Mouse (Mus musculus) G1E-ER4 (cell line): ENCODE data around the gene Prkd1. TPM values are rescaled to one million over a fixed set of nuclear protein-coding genes. Genes with fewer than 3 reads are reported as not detected.

Experiments
- GATA1 ChIP-seq: IDR thresholded peaks from one replicate; pipeline ENCODE4 v1.8.0; 2012; ENCODE audit warnings: low read length, inconsistent platforms
- polyA plus RNA-seq: library from polyadenylated mRNA; stranded (reverse); fragments of >175 nt; gene quantifications from 2 replicates; pipeline ENCODE4 v1.2.3, GENCODE M21; 2012

Gene Prkd1
- not detected in 2 replicates for polyA plus RNA-seq

DNA sequence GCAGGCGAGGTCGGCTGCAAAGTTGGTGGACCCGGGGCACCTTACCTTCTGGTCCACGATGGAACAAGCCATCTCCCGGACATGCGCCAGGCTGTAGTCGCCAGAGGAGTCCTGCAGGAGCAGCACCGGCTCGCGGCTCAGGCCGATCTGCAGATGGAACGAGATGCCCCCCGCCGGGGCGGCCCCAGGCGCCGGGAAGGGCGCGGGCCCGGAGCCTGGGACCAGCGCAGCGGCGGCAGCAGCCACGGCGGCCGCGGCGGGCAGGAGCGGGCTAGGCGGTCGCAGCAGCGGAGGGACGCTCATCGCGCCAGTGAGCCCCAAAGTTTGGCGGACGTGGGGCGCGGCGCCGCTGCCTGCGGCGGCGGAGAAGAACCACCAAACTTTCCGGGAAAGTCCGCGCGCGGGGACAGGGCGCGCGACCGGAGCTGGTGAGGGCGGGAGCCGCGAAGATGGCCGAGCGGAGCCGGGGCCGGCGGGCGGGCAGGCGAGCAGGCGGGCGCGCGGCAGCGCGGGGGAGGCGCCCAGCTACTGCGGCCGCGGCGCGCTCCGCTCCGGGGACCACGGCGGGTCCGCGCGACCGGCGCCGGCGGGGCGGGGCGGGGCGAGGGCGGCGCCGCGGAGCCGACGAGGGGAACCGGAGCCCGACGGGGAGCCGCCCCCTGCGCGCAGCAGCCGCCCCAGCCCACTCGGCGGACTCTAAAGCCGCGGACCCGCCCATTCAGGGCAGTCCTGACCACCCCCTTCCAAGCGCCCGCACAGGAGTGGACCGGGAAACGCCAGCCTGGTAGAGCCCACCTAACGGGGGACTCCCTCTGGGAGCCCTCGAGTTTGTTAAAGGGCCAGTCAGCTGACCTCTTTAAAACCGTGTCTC, at the start of gene Prkd1:
Gene Prkd1 (minus strand): TSS at position 428 of the 871 bp plus-strand sequence.
- TF ChIP-seq GATA1, result no peak

GRCm38 (mm10) chr12:50697492-50697891, 48.6 kb upstream of the Prkd1 start:
- no peak for TF ChIP-seq GATA1

DNA sequence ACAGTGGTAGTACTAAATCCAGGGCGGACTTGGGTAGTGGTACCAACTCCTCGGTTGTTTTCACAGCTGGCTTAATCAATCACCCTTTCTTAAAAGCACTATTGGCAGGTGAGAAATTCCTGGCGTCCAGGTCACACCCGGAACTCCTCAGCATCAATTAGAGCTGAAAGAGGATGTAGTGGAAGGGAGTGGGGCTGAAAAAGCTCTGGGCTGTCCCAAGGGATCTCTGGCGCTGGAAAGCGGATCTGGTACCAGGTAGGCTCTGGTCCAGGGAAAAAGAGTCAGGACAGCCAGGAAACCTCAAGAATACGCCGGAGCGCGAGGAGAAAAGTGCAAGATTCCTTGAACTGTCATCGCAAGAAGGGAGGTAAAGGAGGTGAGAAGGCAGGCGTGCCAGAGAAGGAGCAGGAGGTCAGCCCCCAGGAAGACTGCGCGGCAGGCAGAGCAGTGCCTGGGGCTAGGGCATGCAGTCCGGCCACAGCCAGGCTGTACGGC, 675 bp downstream of the Prkd1 start:
- TF ChIP-seq GATA1, result no peak

DNA sequence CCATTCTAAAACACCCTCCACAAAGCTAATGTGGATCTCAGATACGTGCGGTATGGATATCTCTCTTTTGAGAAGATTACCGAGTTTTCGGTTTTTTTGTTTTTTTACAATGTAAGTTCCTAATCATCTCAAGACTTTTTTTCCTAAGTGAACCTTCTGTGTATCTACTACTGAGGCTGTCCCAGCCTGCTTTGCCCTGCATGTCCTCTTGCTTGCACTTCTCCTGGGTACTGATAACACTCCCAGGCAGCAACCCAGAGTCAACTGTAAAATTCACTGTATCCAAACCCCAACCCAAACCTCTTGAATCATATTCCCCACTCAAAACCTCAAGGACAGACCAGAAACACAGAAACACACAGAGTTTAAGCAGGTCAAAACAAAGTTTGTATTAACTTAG, 2.0 kb downstream of the Prkd1 start:
- no peak for TF ChIP-seq GATA1

DNA sequence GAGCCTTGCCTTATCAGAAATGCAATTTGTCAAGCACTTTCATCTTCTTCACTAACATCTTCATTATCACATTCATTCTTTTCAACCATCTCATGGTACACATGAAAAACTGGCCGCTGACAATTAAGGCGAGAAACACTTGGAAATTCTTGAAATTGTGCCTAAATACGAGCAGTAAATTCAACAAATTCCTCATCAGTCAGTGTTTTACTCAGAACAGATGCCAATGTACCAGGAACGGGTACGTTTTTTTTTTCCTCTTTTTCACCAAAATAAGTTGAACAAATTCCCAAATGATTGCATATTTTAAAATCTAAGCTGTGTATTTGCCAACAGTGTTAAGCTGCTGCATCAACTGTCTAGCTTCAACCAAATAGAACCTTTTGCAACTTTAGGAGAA, 6.2 kb downstream of the Prkd1 start:
- TF ChIP-seq GATA1, result no peak

DNA sequence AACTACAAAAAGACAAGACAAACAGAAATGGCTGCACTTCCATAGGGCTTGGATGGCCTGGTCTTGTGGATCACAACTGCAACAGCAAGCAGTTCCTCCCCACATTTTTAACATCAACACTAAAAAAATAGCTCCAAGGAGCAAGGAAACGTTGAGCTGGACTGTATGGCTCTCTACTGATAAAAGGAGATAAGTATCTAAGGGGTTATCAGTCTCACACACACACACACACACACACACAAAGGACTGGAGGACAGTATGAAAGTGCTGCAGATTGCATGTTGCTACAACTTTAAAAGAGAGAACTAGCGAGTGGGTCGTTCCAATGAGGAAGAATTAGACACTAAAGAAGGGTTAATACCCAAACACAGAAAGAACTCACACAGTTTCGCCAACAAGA, 8.7 kb downstream of the Prkd1 start:
- no peak for TF ChIP-seq GATA1

DNA sequence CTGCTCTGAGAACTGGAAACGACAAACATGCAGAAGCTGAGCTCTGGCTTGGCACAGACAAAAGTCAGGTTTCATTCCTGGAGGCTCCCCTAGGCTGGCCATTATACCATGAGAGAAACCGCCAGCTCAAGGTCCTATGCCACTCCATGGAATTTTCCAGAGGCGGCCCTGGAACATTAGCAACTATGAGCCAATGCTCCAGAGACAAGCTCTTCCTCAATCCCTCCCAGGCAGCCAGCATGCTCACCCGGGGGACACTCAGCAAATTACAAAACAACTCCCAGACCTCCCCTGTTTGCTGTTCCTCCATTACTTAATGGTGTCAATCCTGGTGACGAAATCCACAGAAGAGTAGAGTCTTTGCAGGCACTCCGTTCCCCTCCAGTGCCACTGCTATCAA, 14.5 kb downstream of the Prkd1 start:
- no peak for TF ChIP-seq GATA1

- no peak for TF ChIP-seq GATA1
Observed at GRCm38 (mm10) chr12:50624175-50624574, 24.7 kb downstream of the Prkd1 start.

DNA sequence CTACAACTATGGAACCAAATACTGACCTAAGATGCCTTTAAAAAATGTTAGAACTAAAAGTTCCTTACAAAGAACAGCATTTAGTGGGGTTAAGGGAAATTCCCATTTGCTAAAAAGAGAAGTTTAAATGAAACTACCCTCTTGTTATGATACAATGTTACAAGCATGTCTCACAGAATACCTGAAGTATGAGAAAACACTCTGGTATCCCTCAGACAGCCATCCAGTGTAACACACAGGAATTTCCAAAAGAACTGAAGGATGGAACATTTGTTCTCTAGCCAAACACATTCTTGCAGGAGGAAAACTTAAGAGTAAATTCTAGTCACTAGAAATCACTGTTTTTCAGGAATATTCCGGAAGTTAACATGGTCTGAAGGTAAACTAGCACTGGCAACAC, 33.0 kb downstream of the Prkd1 start:
- TF ChIP-seq GATA1, result no peak

GRCm38 (mm10) chr12:50614341-50614740, 34.6 kb downstream of the Prkd1 start:
- TF ChIP-seq GATA1, result no peak

DNA sequence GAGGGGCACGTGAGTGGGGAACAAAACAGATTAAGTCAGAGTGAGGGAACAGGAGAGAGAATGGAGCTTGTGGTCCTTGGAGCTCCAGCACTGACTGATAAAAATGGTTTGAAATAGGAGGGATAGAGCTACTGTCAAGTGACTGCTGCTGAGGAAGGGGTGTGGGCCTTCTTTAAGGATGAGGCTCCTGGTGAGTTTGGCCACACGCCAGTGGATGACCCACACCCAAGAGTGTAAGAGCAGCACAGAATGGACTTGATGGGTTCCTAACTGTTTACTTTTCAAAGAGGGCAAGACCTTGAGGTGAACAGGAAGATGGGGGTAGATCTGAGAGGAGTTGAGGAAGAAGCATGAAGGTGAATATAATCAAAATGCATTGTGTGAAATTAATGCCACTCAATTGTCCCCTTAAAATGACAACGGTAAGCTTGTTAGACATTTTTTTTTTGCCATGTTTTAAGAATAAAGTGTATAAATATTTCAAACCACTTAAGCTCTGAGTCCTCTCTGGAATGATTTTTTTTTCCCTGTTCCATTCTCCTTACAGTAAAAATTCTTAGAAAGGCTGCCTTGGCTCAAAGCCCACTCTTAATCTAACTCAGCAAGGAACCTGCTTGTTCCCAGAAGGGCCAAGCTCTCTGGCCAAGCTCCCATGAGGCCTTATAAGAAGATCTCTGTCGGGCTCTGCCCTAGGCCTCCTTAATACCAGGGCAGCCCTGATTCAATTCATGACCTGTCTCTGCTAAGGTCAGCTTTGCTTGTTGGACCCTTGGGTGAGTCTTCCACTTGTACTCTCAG, 42.0 kb downstream of the Prkd1 start:
- TF ChIP-seq GATA1, result no peak

DNA sequence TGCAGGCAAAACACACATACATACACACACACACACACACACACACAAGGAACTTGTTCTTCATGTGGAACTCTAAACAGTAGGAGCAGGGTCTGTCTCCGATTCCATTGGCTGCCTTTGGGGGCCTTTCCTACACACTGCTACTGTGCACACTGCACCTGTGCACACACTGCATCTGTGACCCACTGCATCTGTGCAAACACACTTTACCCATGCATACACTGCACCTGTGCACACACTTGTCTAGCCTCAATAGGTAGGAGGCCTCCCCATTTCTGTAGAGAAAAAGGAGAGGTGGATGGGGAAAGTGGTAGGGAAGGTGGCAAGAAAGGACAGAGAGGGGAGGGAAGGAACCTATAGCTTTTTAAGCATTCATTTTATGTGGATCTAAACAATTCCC, 49.5 kb downstream of the Prkd1 start:
- TF ChIP-seq GATA1, result no peak

DNA sequence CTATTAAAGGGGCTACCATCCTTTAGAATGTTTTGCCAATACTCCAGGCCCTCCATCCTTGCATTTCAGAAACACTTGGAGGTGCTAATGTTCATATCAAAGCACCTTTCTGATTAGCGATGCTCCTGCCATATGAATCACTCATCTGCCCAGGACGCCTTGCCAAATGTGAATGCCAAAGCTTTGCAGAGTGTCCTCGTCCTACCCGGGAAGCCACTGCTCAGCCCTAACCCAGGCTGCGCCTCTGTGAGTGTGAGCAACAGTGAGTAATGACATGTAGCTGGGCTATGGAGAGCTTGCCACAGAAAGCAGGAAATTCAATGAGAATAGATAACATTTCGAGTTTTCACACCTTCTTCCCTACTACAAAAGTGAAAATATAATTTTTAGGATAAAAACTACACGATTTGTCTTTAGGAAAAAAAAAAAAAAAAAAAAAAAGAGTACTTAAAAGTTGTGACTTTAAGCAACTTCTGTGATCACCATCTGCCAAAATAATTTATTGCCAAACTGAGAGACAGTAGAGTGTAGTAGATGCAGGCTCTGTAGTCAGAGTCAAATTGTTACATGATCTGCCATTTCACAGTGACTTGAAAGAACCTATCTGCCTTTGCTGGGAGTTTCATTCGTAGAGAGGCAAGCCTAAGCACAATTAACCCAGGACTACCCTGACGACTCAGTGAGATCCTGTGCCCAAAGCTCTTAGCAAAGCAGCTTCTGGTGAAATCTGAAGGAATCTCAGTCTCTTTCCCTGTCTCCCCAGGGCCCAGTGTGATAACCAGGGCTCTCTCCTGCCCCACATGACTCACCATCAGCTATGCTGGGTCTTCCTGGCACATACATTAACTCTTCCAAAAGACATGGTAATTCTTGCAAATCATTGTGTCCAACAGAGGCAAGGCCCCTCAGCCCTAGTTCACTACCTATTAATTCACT, 50.6 kb downstream of the Prkd1 start:
- no peak for TF ChIP-seq GATA1

GRCm38 (mm10) chr12:50597467-50597866, 51.4 kb downstream of the Prkd1 start:
- no peak for TF ChIP-seq GATA1

GRCm38 (mm10) chr12:50595777-50596176, 53.1 kb downstream of the Prkd1 start:
- TF ChIP-seq GATA1, result no peak
